Mouse (Mus musculus) intestine, embryonic 16.5 days (tissue): Measurements from ENCODE around the gene Rab8b. TPM values are rescaled to one million over a fixed set of nuclear protein-coding genes. Genes with fewer than 3 reads are reported as not detected.

ENCODE experiments used
- ATAC-seq: fragments of 200-750 bp; cut with Nextera tagmentation; 2 replicates; pipeline ENCODE4 v1.8.0; 2017; ENCODE audit warnings: moderate TSS enrichment, moderate library complexity
- H3K27ac ChIP-seq: fragments of 300-500 bp; sonication (generic); 2 replicates; pipeline ENCODE4 v1.5.1; 2014; ENCODE audit warnings: mild to moderate bottlenecking, low read length
- H3K27me3 ChIP-seq: fragments of 300-500 bp; sonication (generic); replicated peaks from 2 replicates; pipeline ENCODE4 v1.6.1; 2014; ENCODE audit warnings: low read length, control low read depth, mixed read lengths; ENCODE audit not compliant: control insufficient read depth, insufficient read depth
- H3K36me3 ChIP-seq: fragments of 300-500 bp; sonication (generic); 2 replicates; pipeline ENCODE4 v1.6.1; 2014; ENCODE audit warnings: low read length, control low read depth; ENCODE audit not compliant: control insufficient read depth, insufficient read depth
- H3K4me1 ChIP-seq: fragments of 300-500 bp; sonication (generic); 2 replicates; pipeline ENCODE4 v1.6.1; 2014; ENCODE audit warnings: low read length, control low read depth, mixed read lengths; ENCODE audit not compliant: control insufficient read depth, insufficient read depth
- H3K4me2 ChIP-seq: fragments of 300-500 bp; sonication (generic); 2 replicates; pipeline ENCODE4 v1.6.1; 2014; ENCODE audit warnings: low read depth, low read length, control low read depth
- H3K4me3 ChIP-seq: fragments of 300-500 bp; sonication (generic); 2 replicates; pipeline ENCODE4 v1.5.1; 2014; ENCODE audit warnings: mild to moderate bottlenecking, low read length
- H3K9ac ChIP-seq: fragments of 300-500 bp; sonication (generic); 2 replicates; pipeline ENCODE4 v1.6.1; 2014; ENCODE audit warnings: low read depth, low read length
- H3K9me3 ChIP-seq: fragments of 300-500 bp; sonication (generic); 2 replicates; pipeline ENCODE4 v1.6.1; 2016; ENCODE audit warnings: low read length, control low read depth; ENCODE audit not compliant: control insufficient read depth
- WGBS: fragments of 180-500 bp; shearing (Covaris S2); extraction: QIAGEN DNeasy Blood & Tissue Kit; methylation state at CpG from one replicate; pipeline ENCODE4 v1.1.7; 2014; 5-methylcytosine and 5-hydroxymethylcytosine counted together
- polyA plus RNA-seq: library from polyadenylated mRNA; unstranded; fragments of >200 nt; fragmentation: Nextera tagmentation; extraction: Ambion mirVana; gene quantifications from 2 replicates; pipeline ENCODE4 v1.2.1, GENCODE M21; 2015

The Rab8b gene
- polyA plus RNA-seq, 1 experiment from 2014 or later = 18.3 TPM

DNA sequence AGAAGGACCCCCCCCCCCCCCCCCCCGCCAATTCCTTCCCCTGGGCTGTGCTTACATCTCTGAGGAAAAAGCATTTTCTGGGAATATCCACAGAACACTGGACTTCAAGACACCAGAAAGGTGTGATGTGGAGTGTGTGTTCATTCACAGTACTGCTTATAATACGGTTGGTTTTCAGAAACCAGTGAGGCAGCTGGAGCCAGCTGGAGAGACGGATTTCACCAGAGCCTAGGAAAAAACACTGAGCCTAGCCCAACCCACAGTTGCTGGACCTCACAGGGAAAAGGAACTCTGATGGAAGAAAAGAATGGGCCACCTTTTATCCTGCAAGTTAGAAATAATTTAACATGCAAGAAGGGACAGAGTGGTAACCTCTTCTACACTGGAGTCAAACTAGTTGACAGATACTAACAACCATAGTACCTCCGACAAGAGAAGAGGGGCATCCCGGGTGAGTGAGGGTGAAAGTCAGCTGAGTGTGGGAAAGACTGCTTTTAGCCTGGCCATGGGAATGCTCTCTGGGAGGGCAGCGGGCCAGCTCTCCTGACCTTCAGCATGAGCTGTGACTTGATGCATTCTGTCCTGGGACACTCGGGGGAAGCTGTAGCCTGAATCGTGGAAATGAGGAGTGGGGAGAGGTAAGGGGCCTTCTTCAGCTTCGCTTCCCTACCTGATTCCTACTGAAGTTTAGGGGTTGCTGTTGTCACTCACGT, 47.3 kb downstream of the Rab8b start:
- WGBS = 66% methylated on average over 10 of the region's 10 CpGs
- Histone ChIP-seq H3K9ac (no peak overlapping the region), H3K27ac (peak overlapping the region; percentile 66)

DNA sequence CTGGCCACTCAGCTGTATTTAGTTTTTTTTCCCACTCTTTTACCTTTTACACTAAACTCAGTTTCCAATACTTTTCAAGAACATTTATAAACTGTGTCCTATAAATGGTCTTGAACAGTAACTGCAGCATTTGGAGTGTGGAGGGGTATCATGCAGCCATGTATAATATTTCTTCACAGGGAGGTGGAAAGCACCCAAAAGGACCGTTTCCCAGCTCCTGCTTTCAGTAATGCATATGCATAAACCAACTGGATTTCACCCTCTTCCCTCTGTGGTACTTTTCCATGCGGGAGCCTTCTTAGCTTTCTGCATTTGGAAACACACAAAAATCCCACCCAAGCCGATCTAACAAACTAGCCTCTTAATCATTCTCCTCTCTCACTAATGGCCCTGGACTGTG, 54.8 kb downstream of the Rab8b start:
- no peaks in the 10 kb centered on the region for H3K27me3 ChIP-seq
- no peaks in the 10 kb centered on the region; the same call in 1 of the 2 replicates for H3K4me1 ChIP-seq
- no peak overlapping the region for H3K4me3 ChIP-seq
- H3K4me2 ChIP-seq = no peak overlapping the region
- no peak overlapping the region for H3K9ac ChIP-seq
- ATAC-seq = no peak
- H3K9me3 ChIP-seq = no peaks in the 10 kb centered on the region
- H3K27ac ChIP-seq = no peak overlapping the region
- no peaks in the 10 kb centered on the region for H3K36me3 ChIP-seq
- 69% methylated on average over 3 of the region's 3 CpGs for WGBS

More for the DNA sequence above, 47.3 kb downstream of the Rab8b start:
- H3K36me3 ChIP-seq = no peaks in the 10 kb centered on the region
- no peaks in the 10 kb centered on the region for H3K4me1 ChIP-seq
- no peak overlapping the region for H3K4me3 ChIP-seq
- ATAC-seq = 0 out of 2 replicates have a peak, but pooled peaks have one; percentile 31
- no peaks in the 10 kb centered on the region for H3K27me3 ChIP-seq
- no peaks in the 10 kb centered on the region for H3K9me3 ChIP-seq
- H3K4me2 ChIP-seq = peak overlapping the region; percentile 22; the same call in 1 of the 2 replicates

DNA sequence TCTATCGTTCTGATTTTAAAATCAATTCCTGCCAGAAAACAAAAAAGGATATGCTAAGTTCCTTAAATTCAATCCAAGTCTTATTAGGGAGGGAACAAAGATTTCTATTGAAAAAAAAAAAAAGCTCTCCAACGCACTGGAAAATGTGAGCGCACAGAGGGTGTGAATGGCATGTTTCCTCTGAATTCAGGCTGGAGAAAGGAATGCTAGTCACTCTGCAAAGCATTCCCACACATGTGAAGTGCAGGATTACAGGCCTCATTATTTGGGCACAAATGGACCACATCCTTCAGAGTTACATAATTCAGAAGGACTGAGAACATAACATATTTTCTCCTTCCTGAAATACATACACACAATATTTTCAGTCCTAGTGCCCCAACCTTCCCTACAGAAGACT, 56.0 kb downstream of the Rab8b start:
- Histone ChIP-seq H3K4me2 (no peak overlapping the region), H3K27ac (no peak overlapping the region), H3K27me3 (no peaks in the 10 kb centered on the region), H3K9me3 (no peaks in the 10 kb centered on the region), H3K4me1 (no peaks in the 10 kb centered on the region; the same call in 1 of the 2 replicates), H3K9ac (no peak overlapping the region), H3K4me3 (no peak overlapping the region), H3K36me3 (no peaks in the 10 kb centered on the region)
- no peak for ATAC-seq
- WGBS = 68% methylated on average over 3 of the region's 3 CpGs

GRCm38 (mm10) chr9:66862202-66862601, 57.3 kb downstream of the Rab8b start:
- ATAC-seq = no peak
- H3K27ac ChIP-seq = no peak overlapping the region

DNA sequence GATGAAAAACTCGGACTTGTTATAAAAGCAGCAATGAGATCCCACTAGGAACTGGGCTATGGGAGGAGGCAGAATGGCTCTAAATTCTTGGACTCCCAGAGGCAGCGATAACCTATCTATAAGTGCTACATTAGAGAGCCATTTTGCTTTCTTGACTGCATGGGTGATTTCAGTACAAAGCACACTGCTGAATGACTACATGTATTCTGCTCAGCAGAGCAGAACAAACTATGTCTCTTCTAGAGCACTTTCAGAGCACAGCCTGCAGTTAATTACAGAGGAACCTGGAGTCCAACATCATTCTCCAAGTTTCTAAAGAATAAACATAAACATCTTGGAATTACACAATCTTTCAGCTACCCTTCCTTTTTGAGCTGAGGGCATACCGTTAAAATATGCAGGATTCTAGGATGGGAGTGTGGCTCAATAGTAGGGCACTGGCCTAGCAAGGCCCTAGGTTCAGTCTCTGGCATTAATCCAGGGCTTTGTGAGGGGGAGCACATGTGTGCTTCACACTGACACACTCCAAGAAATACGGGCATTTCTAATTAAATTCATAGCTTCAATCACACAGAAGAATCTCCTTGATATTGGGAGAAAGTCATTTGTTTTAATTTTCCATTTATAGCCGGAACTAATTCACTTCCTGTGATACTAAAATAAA, 58.3 kb downstream of the Rab8b start:
- Histone ChIP-seq H3K4me1 (no peaks in the 10 kb centered on the region; the same call in 1 of the 2 replicates), H3K36me3 (no peaks in the 10 kb centered on the region), H3K9me3 (no peaks in the 10 kb centered on the region), H3K4me3 (no peak overlapping the region), H3K4me2 (no peak overlapping the region), H3K27ac (no peak overlapping the region), H3K9ac (no peak overlapping the region), H3K27me3 (no peaks in the 10 kb centered on the region)
- WGBS = 75% methylated on average over 5 of the region's 5 CpGs
- no peak for ATAC-seq

More at GRCm38 (mm10) chr9:66862202-66862601, 57.3 kb downstream of the Rab8b start:
- Histone ChIP-seq H3K9ac (no peak overlapping the region), H3K4me1 (no peaks in the 10 kb centered on the region; the same call in 1 of the 2 replicates), H3K36me3 (no peaks in the 10 kb centered on the region), H3K9me3 (no peaks in the 10 kb centered on the region), H3K4me3 (no peak overlapping the region), H3K27me3 (no peaks in the 10 kb centered on the region), H3K4me2 (no peak overlapping the region)
- 87% methylated on average over 4 of the region's 4 CpGs for WGBS

GRCm38 (mm10) chr9:66859523-66859922, 60.0 kb downstream of the Rab8b start:
- Histone ChIP-seq H3K27ac (no peak overlapping the region), H3K9ac (no peak overlapping the region), H3K4me1 (peaks cover 5% of the 10 kb centered on the region), H3K4me3 (no peak overlapping the region), H3K9me3 (no peaks in the 10 kb centered on the region), H3K27me3 (no peaks in the 10 kb centered on the region), H3K36me3 (no peaks in the 10 kb centered on the region), H3K4me2 (no peak overlapping the region)
- no peak for ATAC-seq
- WGBS = 90% methylated on average over 5 of the region's 5 CpGs

GRCm38 (mm10) chr9:66855865-66856264, 63.6 kb downstream of the Rab8b start:
- Histone ChIP-seq H3K4me2 (no peak overlapping the region), H3K27ac (peak overlapping the region; percentile 45), H3K9me3 (no peaks in the 10 kb centered on the region), H3K4me1 (peaks cover 10% of the 10 kb centered on the region; the same call in 1 of the 2 replicates), H3K36me3 (no peaks in the 10 kb centered on the region), H3K27me3 (no peaks in the 10 kb centered on the region), H3K9ac (no peak overlapping the region), H3K4me3 (no peak overlapping the region)
- 26% methylated on average over 7 of the region's 7 CpGs for WGBS
- ATAC-seq = peak; percentile 90

GRCm38 (mm10) chr9:66852592-66852991, 66.9 kb downstream of the Rab8b start:
- WGBS = 64% methylated on average over 6 of the region's 6 CpGs
- 0 out of 2 replicates have a peak, but pooled peaks cover 1% of the 10 kb centered on the region for H3K36me3 ChIP-seq
- H3K4me2 ChIP-seq = no peak overlapping the region
- ATAC-seq = no peak
- H3K9ac ChIP-seq = no peak overlapping the region
- H3K4me3 ChIP-seq = no peak overlapping the region
- H3K4me1 ChIP-seq = peaks cover 10% of the 10 kb centered on the region; the same call in 1 of the 2 replicates
- H3K27me3 ChIP-seq = no peaks in the 10 kb centered on the region
- no peaks in the 10 kb centered on the region for H3K9me3 ChIP-seq
- H3K27ac ChIP-seq = no peak overlapping the region

DNA sequence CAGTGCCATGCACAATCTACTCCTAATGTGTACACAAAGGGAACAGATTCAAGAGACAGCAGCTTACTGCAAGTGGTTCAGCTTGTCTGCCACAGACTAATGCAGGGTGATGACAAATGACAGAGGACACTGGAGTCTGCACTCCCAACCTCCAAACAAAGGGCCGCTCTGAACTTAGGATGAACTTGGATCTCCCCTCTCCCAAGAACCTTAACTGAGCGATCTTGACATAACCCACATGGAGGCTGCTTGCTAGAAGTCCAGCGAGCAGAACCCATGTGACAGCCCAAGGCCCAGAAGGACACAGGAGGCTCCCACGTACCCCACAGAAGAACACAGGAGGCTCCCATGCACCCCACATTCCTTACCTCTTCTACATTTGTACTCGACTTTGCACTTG, 68.5 kb downstream of the Rab8b start:
- no peaks in the 10 kb centered on the region for H3K27me3 ChIP-seq
- no peak overlapping the region for H3K4me3 ChIP-seq
- no peak overlapping the region for H3K9ac ChIP-seq
- 50% methylated on average over 5 of the region's 5 CpGs for WGBS
- no peak for ATAC-seq
- H3K9me3 ChIP-seq = no peaks in the 10 kb centered on the region
- peaks cover 10% of the 10 kb centered on the region; the same call in 1 of the 2 replicates for H3K4me1 ChIP-seq
- H3K27ac ChIP-seq = 0 out of 2 replicates have a peak overlapping the region, but pooled peaks have one; percentile 50
- no peak overlapping the region for H3K4me2 ChIP-seq
- H3K36me3 ChIP-seq = peaks cover 7% of the 10 kb centered on the region; the same call in 1 of the 2 replicates
